In genomic region chr2:181083945-181084344, GRCm38 (mm10) we compare ENCODE assay signal across 33 mouse cellular contexts. TPM values are rescaled to one million over a fixed set of nuclear protein-coding genes. Genes with fewer than 3 reads are reported as not detected.
DNase-seq lines count a peak whose midpoint lies in the region; ATAC-seq and TF ChIP-seq lines count a peak whose summit lies in the region.
"Had no signal": no experiment of that assay in that cellular context is flagged by ENCODE, and none has a peak within 500 bp of the region (broad histone marks: within the 10 kb centered on the region; RNA-seq: fewer than 3 reads in every experiment).

No protein-coding gene starts in this region.

- WGBS in hindbrain, postnatal 0 days = 38% methylated on average over 4 of the region's 4 CpGs
- 69% methylated on average over 4 of the region's 4 CpGs for WGBS in hindbrain, embryonic 12.5 days
- WGBS in midbrain, postnatal 0 days = 59% methylated on average over 4 of the region's 4 CpGs
- 64% methylated on average over 4 of the region's 4 CpGs for WGBS in midbrain, embryonic 13.5 days

- peak; percentile 46 for DNase-seq in hindbrain, postnatal 0 days (ENCODE audit: low spot score)
- DNase-seq in midbrain, postnatal 0 days (ENCODE audit: low spot score) = peak; percentile 51
- peak; percentile 33 for DNase-seq in MEL (ENCODE audit: low read depth, low spot score)
- no peak for DNase-seq in kidney, postnatal 10 days
- DNase-seq in left cerebral cortex, adult 11 months (ENCODE audit: low spot score) = no peak
- DNase-seq: adrenal gland, adult 2 months; adrenal gland, postnatal 36 days; cerebellum, adult 8-10 months; cerebellum, postnatal 36 days; forebrain, postnatal 0 days; heart, adult 11 months; kidney, adult 8-10 months; layer of hippocampus, postnatal 36 days; lung, adult 18-20 months; lung, postnatal 14 days; right cerebral cortex, postnatal 4 days; thymus, postnatal 4 days had no signal

- no peaks in the 10 kb centered on the region for H3K27me3 ChIP-seq in hindbrain, postnatal 0 days (ENCODE audit: insufficient read depth, low read length)
- no peaks in the 10 kb centered on the region for H3K27me3 ChIP-seq in hindbrain, embryonic 12.5 days
- H3K27me3 ChIP-seq in midbrain, postnatal 0 days (ENCODE audit: insufficient read depth, low read length) = no peaks in the 10 kb centered on the region
- no peaks in the 10 kb centered on the region for H3K27me3 ChIP-seq in midbrain, embryonic 13.5 days
- no peaks in the 10 kb centered on the region for H3K27me3 ChIP-seq in MEL (ENCODE audit: control insufficient read depth in 1 of 2, insufficient read depth in 2 of 2, low read length in 2 of 2)
- H3K27me3 ChIP-seq: embryonic facial prominence, embryonic 12.5 days; limb, embryonic 13.5 days; neural tube, embryonic 13.5 days had no signal

- no peak overlapping the region for H3K27ac ChIP-seq in hindbrain, postnatal 0 days
- H3K27ac ChIP-seq in hindbrain, embryonic 12.5 days = no peak overlapping the region
- H3K27ac ChIP-seq in midbrain, postnatal 0 days (ENCODE audit: low read depth, low read length) = no peak overlapping the region
- H3K27ac ChIP-seq in midbrain, embryonic 13.5 days = no peak overlapping the region
- H3K27ac ChIP-seq in MEL (ENCODE audit: control insufficient read depth, low read depth, low read length) = no peak overlapping the region
- H3K27ac ChIP-seq: embryonic facial prominence, embryonic 12.5 days; forebrain, embryonic 10.5 days; heart, embryonic 10.5 days; heart, embryonic 15.5 days; kidney, postnatal 0 days; limb, embryonic 13.5 days; liver, embryonic 12.5 days; neural tube, embryonic 13.5 days had no signal

- no peak for TF ChIP-seq POLR2A in MEL (IDR thresholded peaks at IDR 0.05; ENCODE audit: control insufficient read depth in 1 of 2, insufficient read depth in 1 of 2, low read depth in 1 of 2, low read length in 2 of 2, poor library complexity in 1 of 2)

- TF ChIP-seq RAD21 in MEL (IDR thresholded peaks at IDR 0.05; ENCODE audit: low read depth, low read length) = no peak

- no peaks in the 10 kb centered on the region for H3K9me3 ChIP-seq in hindbrain, postnatal 0 days (ENCODE audit: low read length)
- no peaks in the 10 kb centered on the region for H3K9me3 ChIP-seq in hindbrain, embryonic 12.5 days (replicated peaks)
- H3K9me3 ChIP-seq in midbrain, postnatal 0 days (ENCODE audit: low read length) = no peaks in the 10 kb centered on the region
- H3K9me3 ChIP-seq in midbrain, embryonic 13.5 days = no peaks in the 10 kb centered on the region
- H3K9me3 ChIP-seq in MEL (replicated peaks; ENCODE audit: insufficient read depth, low read length) = no peaks in the 10 kb centered on the region
- H3K9me3 ChIP-seq: embryonic facial prominence, embryonic 12.5 days; forebrain, embryonic 10.5 days; G1E; heart, embryonic 10.5 days; heart, embryonic 15.5 days; limb, embryonic 13.5 days; liver, embryonic 12.5 days; neural tube, embryonic 13.5 days had no signal

- no peak overlapping the region for H3K4me3 ChIP-seq in hindbrain, postnatal 0 days (ENCODE audit: low read length)
- no peak overlapping the region for H3K4me3 ChIP-seq in hindbrain, embryonic 12.5 days
- no peak overlapping the region for H3K4me3 ChIP-seq in midbrain, postnatal 0 days (ENCODE audit: low read depth, low read length)
- H3K4me3 ChIP-seq in midbrain, embryonic 13.5 days (replicated peaks) = no peak overlapping the region
- H3K4me3 ChIP-seq in MEL (ENCODE audit: control insufficient read depth in 1 of 2, insufficient read depth in 1 of 2, low read depth in 2 of 2, low read length in 2 of 2) = no peak overlapping the region
- H3K4me3 ChIP-seq: embryonic facial prominence, embryonic 12.5 days; forebrain, embryonic 10.5 days; heart, embryonic 10.5 days; heart, embryonic 15.5 days; limb, embryonic 13.5 days; liver, embryonic 12.5 days; neural tube, embryonic 13.5 days had no signal

- no peaks in the 10 kb centered on the region for H3K4me1 ChIP-seq in hindbrain, postnatal 0 days (ENCODE audit: insufficient read depth, low read length)
- no peaks in the 10 kb centered on the region for H3K4me1 ChIP-seq in hindbrain, embryonic 12.5 days
- H3K4me1 ChIP-seq in midbrain, postnatal 0 days (ENCODE audit: insufficient read depth, low read length) = no peaks in the 10 kb centered on the region
- H3K4me1 ChIP-seq in midbrain, embryonic 13.5 days (replicated peaks) = no peaks in the 10 kb centered on the region
- H3K4me1 ChIP-seq in MEL (ENCODE audit: control insufficient read depth in 1 of 2, insufficient read depth in 2 of 2, low read length in 2 of 2) = peaks cover 2 to 25% of the 10 kb centered on the region in 2 experiments; a peak in 2 of 4 replicates
- H3K4me1 ChIP-seq: embryonic facial prominence, embryonic 12.5 days; forebrain, embryonic 10.5 days; limb, embryonic 13.5 days; neural tube, embryonic 13.5 days had no signal

- peaks cover 7% of the 10 kb centered on the region for H3K79me2 ChIP-seq in MEL (ENCODE audit: control insufficient read depth, insufficient read depth, low read length, poor library complexity)

- TF ChIP-seq EP300 in MEL (IDR thresholded peaks at IDR 0.05; ENCODE audit: low read depth in 1 of 2, low read length in 2 of 2) = no peak

- ATAC-seq in hindbrain, postnatal 0 days = no peak
- no peak for ATAC-seq in hindbrain, embryonic 12.5 days (ENCODE audit: low FRiP score)
- ATAC-seq in midbrain, postnatal 0 days (ENCODE audit: low FRiP score) = no peak
- ATAC-seq in midbrain, embryonic 13.5 days = no peak
- ATAC-seq: activated CD4-positive, CD25-positive, alpha-beta regulatory T cell, adult 4 months; forebrain, postnatal 0 days; intestine, embryonic 16.5 days; liver, embryonic 12.5 days had no signal

- no peak overlapping the region for H3K4me2 ChIP-seq in hindbrain, postnatal 0 days (ENCODE audit: low read depth, low read length)
- H3K4me2 ChIP-seq in hindbrain, embryonic 12.5 days (replicated peaks) = no peak overlapping the region
- no peak overlapping the region for H3K4me2 ChIP-seq in midbrain, postnatal 0 days (ENCODE audit: low read depth, low read length, poor library complexity, severe bottlenecking)
- H3K4me2 ChIP-seq in midbrain, embryonic 13.5 days (replicated peaks) = no peak overlapping the region
- H3K4me2 ChIP-seq: embryonic facial prominence, embryonic 12.5 days; heart, embryonic 15.5 days; limb, embryonic 13.5 days; liver, embryonic 12.5 days; neural tube, embryonic 13.5 days had no signal

- peaks cover 10% of the 10 kb centered on the region; the same call in 1 of the 2 replicates for H3K36me3 ChIP-seq in hindbrain, postnatal 0 days (ENCODE audit: insufficient read depth, low read length)
- H3K36me3 ChIP-seq in hindbrain, embryonic 12.5 days = peaks cover 30% of the 10 kb centered on the region
- H3K36me3 ChIP-seq in midbrain, postnatal 0 days (ENCODE audit: insufficient read depth, low read length) = peaks cover 57% of the 10 kb centered on the region
- H3K36me3 ChIP-seq in midbrain, embryonic 13.5 days = peaks cover 75% of the 10 kb centered on the region
- H3K36me3 ChIP-seq in MEL (ENCODE audit: control insufficient read depth in 1 of 2, insufficient read depth in 2 of 2, low read length in 2 of 2) = peaks cover 0 to 15% of the 10 kb centered on the region in 2 experiments; a peak in 2 of 4 replicates
- H3K36me3 ChIP-seq: embryonic facial prominence, embryonic 12.5 days; forebrain, embryonic 10.5 days; G1E; heart, embryonic 10.5 days; heart, embryonic 15.5 days; limb, embryonic 13.5 days; liver, embryonic 12.5 days had no signal

- no peak for TF ChIP-seq CTCF in hindbrain, postnatal 0 days (IDR thresholded peaks at IDR 0.05; ENCODE audit: low read depth)
- no peak for TF ChIP-seq CTCF in midbrain, postnatal 0 days (IDR thresholded peaks at IDR 0.05)
- no peak for TF ChIP-seq CTCF in MEL (IDR thresholded peaks at IDR 0.05 in 2 of 3, conservative IDR thresholded peaks at IDR 0.05 in 1 of 3; ENCODE audit: control insufficient read depth in 1 of 3, insufficient read depth in 1 of 3, low read depth in 2 of 3, low read length in 3 of 3, poor library complexity in 1 of 3, severe bottlenecking in 1 of 3)

- H3K9ac ChIP-seq in hindbrain, postnatal 0 days (replicated peaks; ENCODE audit: low read length) = no peak overlapping the region
- no peak overlapping the region for H3K9ac ChIP-seq in hindbrain, embryonic 12.5 days
- H3K9ac ChIP-seq in midbrain, postnatal 0 days (replicated peaks; ENCODE audit: low read length, poor library complexity, severe bottlenecking) = no peak overlapping the region
- H3K9ac ChIP-seq in midbrain, embryonic 13.5 days (replicated peaks) = no peak overlapping the region
- no peak overlapping the region for H3K9ac ChIP-seq in MEL (ENCODE audit: control insufficient read depth, low read depth, low read length, poor library complexity, severe bottlenecking)
- H3K9ac ChIP-seq: embryonic facial prominence, embryonic 12.5 days; forebrain, postnatal 0 days; heart, embryonic 15.5 days; limb, embryonic 13.5 days; liver, embryonic 12.5 days; neural tube, embryonic 13.5 days had no signal

TF ChIP-seq in MEL, 35 proteins besides CTCF, POLR2A, EP300 and RAD21:
- TF ChIP-seq USF1 (IDR thresholded peaks at IDR 0.05; ENCODE audit: low read depth, low read length) = peak; percentile 31; the same call in 1 of the 2 replicates
- TF ChIP-seq POLR2AphosphoS2 (IDR thresholded peaks at IDR 0.05; ENCODE audit: low read length) = no peak
TF ChIP-seq in MEL: peak in this region for 1.

RNA-seq across cellular contexts. Expression of gene Chrna4, which starts 40.6 kb away (rescaled TPM):
- 50.5 and 52.7 TPM in 2 replicates for total RNA-seq in hindbrain, postnatal 0 days (2014; rRNA removed)
- polyA plus RNA-seq in hindbrain, postnatal 0 days (2015; fragmentation: Nextera tagmentation; extraction: Ambion mirVana) = 35.2 and 41.4 TPM in 2 replicates
- polyA plus RNA-seq in hindbrain, embryonic 12.5 days (2016; fragmentation: Nextera tagmentation; extraction: Ambion mirVana) = 44.6 and 47.0 TPM in 2 replicates
- 53.9 and 58.7 TPM in 2 replicates for total RNA-seq in midbrain, postnatal 0 days (2014; rRNA removed)
- 43.6 and 47.8 TPM in 2 replicates for polyA plus RNA-seq in midbrain, postnatal 0 days (2015; fragmentation: Nextera tagmentation; extraction: Ambion mirVana)
- 44.1 and 52.7 TPM in 2 replicates for polyA plus RNA-seq in midbrain, embryonic 13.5 days (2015; fragmentation: Nextera tagmentation; extraction: Ambion mirVana)
- total RNA-seq in MEL (2012; rRNA removed) = 0.03 and 0.12 TPM in 2 replicates
- not detected for polyA plus RNA-seq in MEL (2012; ENCODE audit: insufficient read depth in 1 of 2, insufficient read length in 2 of 2, low read depth in 1 of 2, low replicate concordance in 2 of 2, missing spikeins in 1 of 2)
- total RNA-seq: heart, postnatal 25 days had no signal
- polyA plus RNA-seq: activated CD4-positive, CD25-positive, alpha-beta regulatory T cell, adult 4 months; C2C12; G1E; spleen, adult 2 months had no signal

RNA-seq across cellular contexts. Expression of gene Kcnq2, which starts 51.2 kb away (rescaled TPM):
- 128 and 142 TPM in 2 replicates for total RNA-seq in hindbrain, postnatal 0 days (2014; rRNA removed)
- polyA plus RNA-seq in hindbrain, postnatal 0 days (2015; fragmentation: Nextera tagmentation; extraction: Ambion mirVana) = 32.3 and 34.6 TPM in 2 replicates
- 41.7 and 43.1 TPM in 2 replicates for polyA plus RNA-seq in hindbrain, embryonic 12.5 days (2016; fragmentation: Nextera tagmentation; extraction: Ambion mirVana)
- total RNA-seq in midbrain, postnatal 0 days (2014; rRNA removed) = 134 and 162 TPM in 2 replicates
- 33.8 and 40.6 TPM in 2 replicates for polyA plus RNA-seq in midbrain, postnatal 0 days (2015; fragmentation: Nextera tagmentation; extraction: Ambion mirVana)
- polyA plus RNA-seq in midbrain, embryonic 13.5 days (2015; fragmentation: Nextera tagmentation; extraction: Ambion mirVana) = 44.0 and 47.3 TPM in 2 replicates
- total RNA-seq in MEL (2012; rRNA removed) = 0.13 and 0.19 TPM in 2 replicates
- under 1 TPM in 1 of 2 experiments, not detected in 1; 0.57 TPM for polyA plus RNA-seq in MEL (2012; ENCODE audit: insufficient read depth in 1 of 2, insufficient read length in 2 of 2, low read depth in 1 of 2, low replicate concordance in 2 of 2, missing spikeins in 1 of 2)
- polyA plus RNA-seq: activated CD4-positive, CD25-positive, alpha-beta regulatory T cell, adult 4 months; C2C12; G1E; kidney, postnatal 0 days; spleen, adult 2 months had no signal

Comparison
In these comparisons a context has a peak if more than half of its experiments do, and no peak if none do; other contexts are left out.
1. DNase-seq: peak in hindbrain, postnatal 0 days (single experiment), midbrain, postnatal 0 days (single experiment) and MEL (single experiment); none in kidney, postnatal 10 days (single experiment) and left cerebral cortex, adult 11 months (single experiment).
2. RNA of gene Chrna4, which starts 40.6 kb away (polyA plus RNA-seq): 44.1 to 52.7 TPM in midbrain, embryonic 13.5 days, 43.6 to 47.8 TPM in midbrain, postnatal 0 days, 44.6 to 47.0 TPM in hindbrain, embryonic 12.5 days and 35.2 to 41.4 TPM in hindbrain, postnatal 0 days; not detected in MEL; every median in the first group is over 10 times any median in the second.
3. RNA of gene Kcnq2, which starts 51.2 kb away (polyA plus RNA-seq): 44.0 to 47.3 TPM in midbrain, embryonic 13.5 days, 41.7 to 43.1 TPM in hindbrain, embryonic 12.5 days, 33.8 to 40.6 TPM in midbrain, postnatal 0 days and 32.3 to 34.6 TPM in hindbrain, postnatal 0 days; 0.57 TPM in MEL; every median in the first group is over 10 times any median in the second.